Mouse (Mus musculus) cerebellum, adult 9-10 months (tissue): ENCODE data around the gene Lypd5.
A peak's percentile ranks its signal among the peaks of the same experiment; 100 is the strongest.

Experiments
- DNase-seq: peaks from one replicate; pipeline ENCODE4 v3.0.0; 2022

Lypd5 gene

GRCm38 (mm10) chr7:24348896-24349295, at the start of gene Lypd5:
Lypd5 (plus strand) TSS chr7:24349196.
- no peak for DNase-seq

- peak; percentile 69 for DNase-seq
These were observed 49.0 kb upstream of the Lypd5 start for GRCm38 (mm10) chr7:24299823-24300481.

- DNase-seq: no peak
These were observed 48.2 kb upstream of the Lypd5 start, which contains the start of gene Zfp61 for GRCm38 (mm10) chr7:24300771-24301282. Zfp61 (minus strand) TSS chr7:24301232.

GRCm38 (mm10) chr7:24315726-24316566, 33.0 kb upstream of the Lypd5 start:
- DNase-seq: peak; percentile 61

- peak; percentile 97 for DNase-seq
These were observed 32.4 kb upstream of the Lypd5 start, which contains the start of gene Zfp94 for GRCm38 (mm10) chr7:24316567-24317092. Zfp94 (minus strand) TSS chr7:24316666.

- no peak for DNase-seq
These were observed 30.1 kb upstream of the Lypd5 start for GRCm38 (mm10) chr7:24318942-24319341.

- DNase-seq: no peak
These were observed 26.4 kb upstream of the Lypd5 start for GRCm38 (mm10) chr7:24322593-24322992.

- no peak for DNase-seq
These were observed 23.8 kb upstream of the Lypd5 start for GRCm38 (mm10) chr7:24325197-24325596.

- no peak for DNase-seq
These were observed 23.3 kb upstream of the Lypd5 start for GRCm38 (mm10) chr7:24325675-24326128.

GRCm38 (mm10) chr7:24326273-24327135, 22.5 kb upstream of the Lypd5 start:
- DNase-seq: no peak

GRCm38 (mm10) chr7:24327281-24327975, 21.6 kb upstream of the Lypd5 start:
- no peak for DNase-seq

- DNase-seq: no peak
These were observed 15.6 kb upstream of the Lypd5 start, which contains the start of gene Tescl for GRCm38 (mm10) chr7:24333304-24333986. Tescl (minus strand) TSS chr7:24333936.

GRCm38 (mm10) chr7:24335699-24336309, 13.2 kb upstream of the Lypd5 start:
- DNase-seq: peak; percentile 75

- DNase-seq: no peak
These were observed 10.8 kb upstream of the Lypd5 start for GRCm38 (mm10) chr7:24338241-24338640.

GRCm38 (mm10) chr7:24343701-24344272, 5.2 kb upstream of the Lypd5 start:
- no peak for DNase-seq

GRCm38 (mm10) chr7:24346444-24346843, 2.6 kb upstream of the Lypd5 start:
- DNase-seq: no peak

- no peak for DNase-seq
These were observed 6.7 kb downstream of the Lypd5 start for GRCm38 (mm10) chr7:24355646-24356045.

- no peak for DNase-seq
These were observed 7.1 kb downstream of the Lypd5 start for GRCm38 (mm10) chr7:24356081-24356480.

GRCm38 (mm10) chr7:24357899-24358298, 8.9 kb downstream of the Lypd5 start:
- no peak for DNase-seq

- DNase-seq: no peak
These were observed 10.3 kb downstream of the Lypd5 start for GRCm38 (mm10) chr7:24359269-24359668.
